Mouse (Mus musculus): ENCODE measurements around the gene H2-DMb1. TPM values are rescaled to one million over a fixed set of nuclear protein-coding genes. Genes with fewer than 3 reads are reported as not detected.

The H2-DMb1 gene
- polyA plus RNA-seq, 1 experiment from 2014 or later: 3.2 TPM

GRCm38 (mm10) chr17:34201506-34202055, 48.7 kb downstream of the H2-DMb1 start:
- H3K4me3 ChIP-seq (replicated peaks): no peak overlapping the region
- no peak overlapping the region for H3K4me2 ChIP-seq (replicated peaks)
- H3K27ac ChIP-seq: no peak overlapping the region
- peaks cover 18% of the 10 kb centered on the region for H3K4me1 ChIP-seq (replicated peaks)
- H3K27me3 ChIP-seq (replicated peaks): peaks cover 30% of the 10 kb centered on the region
- H3K36me3 ChIP-seq: no peaks in the 10 kb centered on the region
- 71% methylated on average over 7 of the region's 7 CpGs for WGBS
- H3K9ac ChIP-seq: no peak overlapping the region
- no peak for ATAC-seq
- H3K9me3 ChIP-seq: no peaks in the 10 kb centered on the region

- Histone ChIP-seq H3K9ac (no peak overlapping the region), H3K27me3 (replicated peaks) (peaks cover 19% of the 10 kb centered on the region), H3K4me3 (replicated peaks) (no peak overlapping the region), H3K4me2 (replicated peaks) (no peak overlapping the region), H3K9me3 (no peaks in the 10 kb centered on the region), H3K36me3 (no peaks in the 10 kb centered on the region), H3K4me1 (replicated peaks) (peaks cover 15% of the 10 kb centered on the region), H3K27ac (no peak overlapping the region)
- ATAC-seq: no peak
- 80% methylated on average over 4 of the region's 4 CpGs for WGBS
Observed at GRCm38 (mm10) chr17:34202760-34203442, 50.0 kb downstream of the H2-DMb1 start.

GRCm38 (mm10) chr17:34203444-34203843, 50.6 kb downstream of the H2-DMb1 start, which contains the start of gene Tap2:
TSS of gene Tap2 (plus strand) at chr17:34203527.
- no peak within 1 kb of the TSS for H3K27ac ChIP-seq
- no peak for ATAC-seq
- H3K36me3 ChIP-seq: no peaks in the 10 kb centered on the region
- H3K9me3 ChIP-seq: no peaks in the 10 kb centered on the region
- peaks cover 13% of the 10 kb centered on the region; the same call in 1 of the 2 replicates for H3K27me3 ChIP-seq (replicated peaks)
- H3K4me2 ChIP-seq (replicated peaks): peak within 1 kb of the TSS; percentile 96
- peak within 1 kb of the TSS; percentile 62 for H3K9ac ChIP-seq
- 77% methylated on average over 5 of the region's 5 CpGs for WGBS
- peaks cover 10% of the 10 kb centered on the region for H3K4me1 ChIP-seq (replicated peaks)
- H3K4me3 ChIP-seq (replicated peaks): peak within 1 kb of the TSS; percentile 70

GRCm38 (mm10) chr17:34204303-34205010, 51.6 kb downstream of the H2-DMb1 start:
- H3K27me3 ChIP-seq (replicated peaks): peaks cover 6% of the 10 kb centered on the region; the same call in 1 of the 2 replicates
- no peak overlapping the region for H3K27ac ChIP-seq
- WGBS: under 1% methylated on average over 44 of the region's 44 CpGs
- H3K4me1 ChIP-seq (replicated peaks): peaks cover 9% of the 10 kb centered on the region
- ATAC-seq: peak; percentile 69
- no peaks in the 10 kb centered on the region for H3K36me3 ChIP-seq
- peak overlapping the region; percentile 62 for H3K9ac ChIP-seq
- H3K9me3 ChIP-seq: no peaks in the 10 kb centered on the region
- peak overlapping the region; percentile 70 for H3K4me3 ChIP-seq (replicated peaks)
- H3K4me2 ChIP-seq (replicated peaks): peak overlapping the region; percentile 96

- no peaks in the 10 kb centered on the region for H3K9me3 ChIP-seq
- peak overlapping the region; percentile 70 for H3K4me3 ChIP-seq (replicated peaks)
- no peaks in the 10 kb centered on the region for H3K36me3 ChIP-seq
- peak overlapping the region; percentile 96 for H3K4me2 ChIP-seq (replicated peaks)
- H3K9ac ChIP-seq: peak overlapping the region; percentile 62
- H3K27me3 ChIP-seq (replicated peaks): peaks cover 6% of the 10 kb centered on the region; the same call in 1 of the 2 replicates
- 26% methylated on average over 18 of the region's 18 CpGs for WGBS
- ATAC-seq: peak; percentile 19; the same call in 1 of the 2 replicates
- H3K4me1 ChIP-seq (replicated peaks): peaks cover 9% of the 10 kb centered on the region
- no peak overlapping the region for H3K27ac ChIP-seq
Observed at GRCm38 (mm10) chr17:34205021-34205745, 52.3 kb downstream of the H2-DMb1 start.

- Histone ChIP-seq H3K36me3 (no peaks in the 10 kb centered on the region), H3K4me3 (replicated peaks) (no peak overlapping the region), H3K27ac (no peak overlapping the region), H3K9ac (0 out of 2 replicates have a peak overlapping the region, but pooled peaks have one; percentile 62), H3K4me1 (replicated peaks) (peaks cover 9% of the 10 kb centered on the region), H3K9me3 (no peaks in the 10 kb centered on the region), H3K4me2 (replicated peaks) (peak overlapping the region; percentile 96; the same call in 1 of the 2 replicates), H3K27me3 (replicated peaks) (peaks cover 6% of the 10 kb centered on the region; the same call in 1 of the 2 replicates)
- WGBS: 25% methylated on average over 9 of the region's 9 CpGs
- ATAC-seq: 0 out of 2 replicates have a peak, but pooled peaks have one; percentile 24
Observed at GRCm38 (mm10) chr17:34205746-34206176, 52.9 kb downstream of the H2-DMb1 start.

- Histone ChIP-seq H3K36me3 (no peaks in the 10 kb centered on the region), H3K4me3 (replicated peaks) (no peak overlapping the region), H3K27ac (no peak overlapping the region), H3K9ac (no peak overlapping the region), H3K9me3 (no peaks in the 10 kb centered on the region), H3K4me2 (replicated peaks) (no peak overlapping the region), H3K4me1 (replicated peaks) (peaks cover 9% of the 10 kb centered on the region), H3K27me3 (replicated peaks) (peaks cover 11% of the 10 kb centered on the region)
- no peak for ATAC-seq
- 87% methylated on average over 5 of the region's 5 CpGs for WGBS
Observed at GRCm38 (mm10) chr17:34206731-34207130, 53.9 kb downstream of the H2-DMb1 start.

GRCm38 (mm10) chr17:34207456-34207855, 54.6 kb downstream of the H2-DMb1 start:
- peaks cover 9% of the 10 kb centered on the region for H3K4me1 ChIP-seq (replicated peaks)
- ATAC-seq: no peak

GRCm38 (mm10) chr17:34207866-34208265, 55.0 kb downstream of the H2-DMb1 start:
- H3K4me1 ChIP-seq (replicated peaks): peaks cover 9% of the 10 kb centered on the region
- H3K9ac ChIP-seq: no peak overlapping the region
- WGBS: 94% methylated on average over 9 of the region's 9 CpGs
- no peak for ATAC-seq
- H3K27me3 ChIP-seq (replicated peaks): peaks cover 18% of the 10 kb centered on the region
- no peaks in the 10 kb centered on the region for H3K36me3 ChIP-seq
- no peak overlapping the region for H3K27ac ChIP-seq
- H3K4me3 ChIP-seq (replicated peaks): no peak overlapping the region
- no peak overlapping the region for H3K4me2 ChIP-seq (replicated peaks)
- H3K9me3 ChIP-seq: no peaks in the 10 kb centered on the region

More at GRCm38 (mm10) chr17:34207456-34207855, 54.6 kb downstream of the H2-DMb1 start:
- Histone ChIP-seq H3K27me3 (replicated peaks) (peaks cover 16% of the 10 kb centered on the region), H3K4me2 (replicated peaks) (no peak overlapping the region), H3K9ac (no peak overlapping the region), H3K27ac (no peak overlapping the region), H3K36me3 (no peaks in the 10 kb centered on the region), H3K4me3 (replicated peaks) (no peak overlapping the region), H3K9me3 (no peaks in the 10 kb centered on the region)
- WGBS: 67% methylated on average over 3 of the region's 3 CpGs

GRCm38 (mm10) chr17:34208421-34208820, 55.5 kb downstream of the H2-DMb1 start:
- no peaks in the 10 kb centered on the region for H3K9me3 ChIP-seq
- peaks cover 9% of the 10 kb centered on the region for H3K4me1 ChIP-seq (replicated peaks)
- H3K27me3 ChIP-seq (replicated peaks): peaks cover 23% of the 10 kb centered on the region
- 23% methylated on average over 10 of the region's 10 CpGs for WGBS
- no peak overlapping the region for H3K9ac ChIP-seq
- no peaks in the 10 kb centered on the region for H3K36me3 ChIP-seq
- no peak for ATAC-seq
- H3K27ac ChIP-seq: no peak overlapping the region
- no peak overlapping the region for H3K4me2 ChIP-seq (replicated peaks)
- H3K4me3 ChIP-seq (replicated peaks): no peak overlapping the region

- 43% methylated on average over 3 of the region's 3 CpGs for WGBS
- H3K4me3 ChIP-seq (replicated peaks): no peak overlapping the region
- H3K27me3 ChIP-seq (replicated peaks): peaks cover 31% of the 10 kb centered on the region
- no peaks in the 10 kb centered on the region for H3K36me3 ChIP-seq
- no peak overlapping the region for H3K27ac ChIP-seq
- H3K9me3 ChIP-seq: no peaks in the 10 kb centered on the region
- no peak overlapping the region for H3K4me2 ChIP-seq (replicated peaks)
- H3K4me1 ChIP-seq (replicated peaks): peaks cover 9% of the 10 kb centered on the region
- no peak overlapping the region for H3K9ac ChIP-seq
- ATAC-seq: no peak
Observed at GRCm38 (mm10) chr17:34209680-34210079, 56.8 kb downstream of the H2-DMb1 start.

Measured in intestine, embryonic 15.5 days (tissue).